Mouse (Mus musculus): ENCODE measurements at regions not wholly inside any gene's neighbourhood (a gene's known extent, or its start where the extent isn't known, plus 50 kb on each side); places are given as distances from the start of the nearest gene placed in this dataset.

DNA sequence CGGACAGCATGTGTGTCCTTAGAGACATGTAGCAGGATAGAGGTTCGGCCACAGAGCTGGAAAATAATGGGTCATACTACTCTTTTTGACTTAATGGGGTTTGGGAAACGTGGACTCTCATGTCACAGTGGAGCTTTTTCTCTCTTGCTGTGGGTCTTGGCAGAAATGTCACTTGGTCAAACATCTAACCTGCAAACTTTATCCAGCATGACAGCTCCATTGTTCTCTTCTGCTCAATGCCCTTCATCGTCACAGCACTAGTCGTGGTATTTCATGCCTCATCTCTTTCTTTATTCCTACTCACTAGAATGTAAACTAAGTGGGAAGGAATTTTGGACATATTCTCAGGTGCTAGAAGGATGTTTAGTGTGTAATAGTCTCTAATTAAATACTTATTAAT is 171.9 kb upstream of the Steap4 start:
- TF ChIP-seq CTCF (IDR thresholded peaks at IDR 0.05 in 2 of 3, conservative IDR thresholded peaks at IDR 0.05 in 1 of 3; ENCODE audit: control insufficient read depth in 1 of 3, insufficient read depth in 1 of 3, low read depth in 2 of 3, low read length in 3 of 3, poor library complexity in 1 of 3, severe bottlenecking in 1 of 3): no peak
- no peak for TF ChIP-seq POLR2AphosphoS5 (IDR thresholded peaks at IDR 0.05; ENCODE audit: borderline replicate concordance, low read depth, low read length)
- no peak for TF ChIP-seq ZC3H11A (IDR thresholded peaks at IDR 0.05; ENCODE audit: low read depth, low read length)
- TF ChIP-seq RCOR1 (IDR thresholded peaks at IDR 0.05; ENCODE audit: low read depth, low read length): no peak
- no peak for TF ChIP-seq MAFK (IDR thresholded peaks at IDR 0.05; ENCODE audit: borderline replicate concordance, low read depth, low read length)
- TF ChIP-seq GATA1 (IDR thresholded peaks at IDR 0.05; ENCODE audit: low read depth, low read length): no peak
- TF ChIP-seq ETS1 (IDR thresholded peaks at IDR 0.05; ENCODE audit: low read depth, low read length): no peak
- no peak for TF ChIP-seq USF1 (IDR thresholded peaks at IDR 0.05; ENCODE audit: low read depth, low read length)
- TF ChIP-seq ELF1 (IDR thresholded peaks at IDR 0.05; ENCODE audit: low read depth, low read length): no peak

Measured in MEL (cell line).